Mouse (Mus musculus): Measurements from ENCODE around the gene Aldh3b3.

Gene Aldh3b3

GRCm38 (mm10) chr19:3958470-3958869 is at the start of gene Aldh3b3:
TSS of gene Aldh3b3 (plus strand) at chr19:3958645.
- no peak for DNase-seq (ENCODE audit: low spot score)

GRCm38 (mm10) chr19:3910206-3910605 is 48.2 kb upstream of the Aldh3b3 start:
- no peak for DNase-seq (ENCODE audit: low spot score)

- DNase-seq (ENCODE audit: low spot score) = peak; percentile 90
Observed at GRCm38 (mm10) chr19:3912337-3913204, 45.9 kb upstream of the Aldh3b3 start, which contains the start of gene Ndufs8. TSS of gene Ndufs8 (minus strand) at chr19:3912774.

GRCm38 (mm10) chr19:3913692-3914091 is 44.8 kb upstream of the Aldh3b3 start:
- DNase-seq (ENCODE audit: low spot score) = no peak

- DNase-seq (ENCODE audit: low spot score) = no peak
Observed at GRCm38 (mm10) chr19:3914535-3914934, 43.9 kb upstream of the Aldh3b3 start.

- DNase-seq (ENCODE audit: low spot score) = no peak
Observed at GRCm38 (mm10) chr19:3916727-3917126, 41.7 kb upstream of the Aldh3b3 start.

GRCm38 (mm10) chr19:3919928-3920327 is 38.5 kb upstream of the Aldh3b3 start:
- no peak for DNase-seq (ENCODE audit: low spot score)

GRCm38 (mm10) chr19:3922661-3923371 is 35.6 kb upstream of the Aldh3b3 start:
- no peak for DNase-seq (ENCODE audit: low spot score)

- no peak for DNase-seq (ENCODE audit: low spot score)
Observed at GRCm38 (mm10) chr19:3923586-3923985, 34.9 kb upstream of the Aldh3b3 start.

GRCm38 (mm10) chr19:3924190-3924589 is 34.3 kb upstream of the Aldh3b3 start:
- DNase-seq (ENCODE audit: low spot score) = no peak

GRCm38 (mm10) chr19:3924868-3925267 is 33.6 kb upstream of the Aldh3b3 start:
- DNase-seq (ENCODE audit: low spot score) = no peak

GRCm38 (mm10) chr19:3925859-3926258 is 32.6 kb upstream of the Aldh3b3 start:
- DNase-seq (ENCODE audit: low spot score) = no peak

- DNase-seq (ENCODE audit: low spot score) = no peak
Observed at GRCm38 (mm10) chr19:3926279-3926678, 32.2 kb upstream of the Aldh3b3 start.

GRCm38 (mm10) chr19:3926685-3927084 is 31.8 kb upstream of the Aldh3b3 start:
- no peak for DNase-seq (ENCODE audit: low spot score)

- DNase-seq (ENCODE audit: low spot score) = no peak
Observed at GRCm38 (mm10) chr19:3927989-3928388, 30.5 kb upstream of the Aldh3b3 start.

GRCm38 (mm10) chr19:3928779-3929178 is 29.7 kb upstream of the Aldh3b3 start:
- no peak for DNase-seq (ENCODE audit: low spot score)

- peak; percentile 84 for DNase-seq (ENCODE audit: low spot score)
Observed at GRCm38 (mm10) chr19:3929211-3929941, 29.1 kb upstream of the Aldh3b3 start, which contains the start of gene Aldh3b1. TSS of gene Aldh3b1 (minus strand) at chr19:3929808.

GRCm38 (mm10) chr19:3930262-3931057 is 28.0 kb upstream of the Aldh3b3 start:
- DNase-seq (ENCODE audit: low spot score) = no peak

GRCm38 (mm10) chr19:3931716-3932115 is 26.7 kb upstream of the Aldh3b3 start:
- no peak for DNase-seq (ENCODE audit: low spot score)

GRCm38 (mm10) chr19:3935032-3935895 is 23.2 kb upstream of the Aldh3b3 start, which contains the start of gene Unc93b1:
TSS of gene Unc93b1 (plus strand) at chr19:3935186.
- peak; percentile 72 for DNase-seq (ENCODE audit: low spot score)

All from urinary bladder, postnatal 14 days (tissue).